Mouse (Mus musculus) midbrain, postnatal 0 days (tissue): ENCODE data around the gene Trpv3. TPM values are rescaled to one million over a fixed set of nuclear protein-coding genes. Genes with fewer than 3 reads are reported as not detected.
"Not testable (repeated sequence)": the region's sequence is repeated elsewhere in the genome, so short reads cannot be mapped to it uniquely, and the experiment has no call there.

Experiments used
- ATAC-seq: fragments of 200-750 bp; cut with Nextera tagmentation; 2 replicates; pipeline ENCODE4 v1.8.0; 2017; ENCODE audit warnings: moderate number of reproducible peaks, mild to moderate bottlenecking, moderate TSS enrichment, moderate library complexity; ENCODE audit not compliant: low FRiP score
- DNase-seq: peaks from one replicate; pipeline ENCODE4 v3.0.0-alpha.2; 2015; ENCODE audit warnings: low spot score
- H3K27ac ChIP-seq: fragments of 300-500 bp; sonication (generic); 2 replicates; pipeline ENCODE4 v1.5.1; 2014; ENCODE audit warnings: low read depth, mild to moderate bottlenecking, low read length, mixed read lengths
- H3K27me3 ChIP-seq: fragments of 300-500 bp; sonication (generic); 2 replicates; pipeline ENCODE4 v1.6.1; 2014; ENCODE audit warnings: low read length, control low read depth, mixed read lengths; ENCODE audit not compliant: insufficient read depth
- H3K36me3 ChIP-seq: fragments of 300-500 bp; sonication (generic); 2 replicates; pipeline ENCODE4 v1.6.1; 2014; ENCODE audit warnings: low read length, control low read depth, mixed read lengths; ENCODE audit not compliant: insufficient read depth
- H3K4me1 ChIP-seq: fragments of 300-500 bp; sonication (generic); 2 replicates; pipeline ENCODE4 v1.6.1; 2014; ENCODE audit warnings: mild to moderate bottlenecking, control low read depth, antibody characterized with exemption, low read length, mixed read lengths; ENCODE audit not compliant: insufficient read depth
- H3K4me2 ChIP-seq: fragments of 300-500 bp; sonication (generic); 2 replicates; pipeline ENCODE4 v1.6.1; 2014; ENCODE audit warnings: low read depth, mild to moderate bottlenecking, low read length, mixed read lengths; ENCODE audit not compliant: poor library complexity, severe bottlenecking
- H3K4me3 ChIP-seq: fragments of 300-500 bp; sonication (generic); 2 replicates; pipeline ENCODE4 v1.5.1; 2014; ENCODE audit warnings: low read depth, mild to moderate bottlenecking, low read length, moderate library complexity
- H3K9ac ChIP-seq: fragments of 300-500 bp; sonication (generic); replicated peaks from 2 replicates; pipeline ENCODE4 v1.6.1; 2014; ENCODE audit warnings: mild to moderate bottlenecking, low read length, moderate library complexity, mixed read lengths; ENCODE audit not compliant: poor library complexity, severe bottlenecking
- H3K9me3 ChIP-seq: fragments of 300-500 bp; sonication (generic); 2 replicates; pipeline ENCODE4 v1.6.1; 2016; ENCODE audit warnings: low read length, control low read depth
- CTCF ChIP-seq: IDR thresholded peaks from 2 replicates; pipeline ENCODE4 v1.5.1; 2016; ENCODE audit warnings: antibody characterized with exemption, mild to moderate bottlenecking
- WGBS: fragments of 180-500 bp; shearing (Covaris S2); extraction: QIAGEN DNeasy Blood & Tissue Kit; methylation state at CpG from one replicate; pipeline ENCODE4 v1.1.7; 2014; 5-methylcytosine and 5-hydroxymethylcytosine counted together
- polyA plus RNA-seq: library from polyadenylated mRNA; unstranded; fragments of >200 nt; fragmentation: Nextera tagmentation; extraction: Ambion mirVana; gene quantifications from 2 replicates; pipeline ENCODE4 v1.2.1, GENCODE M21; 2015
- total RNA-seq: library from RNA; depleted of rRNA; stranded (reverse); fragments of >200 nt; gene quantifications from 2 replicates; pipeline ENCODE4 v1.2.3, GENCODE M21; 2014

Gene Trpv3
- total and polyA plus RNA-seq, 2 experiments from 2014 or later: 0.20 to 0.27 TPM

- no peak overlapping the region for H3K4me2 ChIP-seq
- H3K4me3 ChIP-seq: no peak overlapping the region
- DNase-seq (no peak), ATAC-seq (no peak)
- H3K9me3 ChIP-seq: no peaks in the 10 kb centered on the region
- WGBS: 95% methylated on average over 1 of the region's 1 CpGs
- H3K36me3 ChIP-seq: no peaks in the 10 kb centered on the region
- no peak overlapping the region for H3K9ac ChIP-seq
- H3K27ac ChIP-seq: no peak overlapping the region
- TF ChIP-seq CTCF: no peak
- no peaks in the 10 kb centered on the region for H3K4me1 ChIP-seq
- no peaks in the 10 kb centered on the region for H3K27me3 ChIP-seq
Observed at GRCm38 (mm10) chr11:73289621-73290020, 22.4 kb downstream of the Trpv3 start.

DNA sequence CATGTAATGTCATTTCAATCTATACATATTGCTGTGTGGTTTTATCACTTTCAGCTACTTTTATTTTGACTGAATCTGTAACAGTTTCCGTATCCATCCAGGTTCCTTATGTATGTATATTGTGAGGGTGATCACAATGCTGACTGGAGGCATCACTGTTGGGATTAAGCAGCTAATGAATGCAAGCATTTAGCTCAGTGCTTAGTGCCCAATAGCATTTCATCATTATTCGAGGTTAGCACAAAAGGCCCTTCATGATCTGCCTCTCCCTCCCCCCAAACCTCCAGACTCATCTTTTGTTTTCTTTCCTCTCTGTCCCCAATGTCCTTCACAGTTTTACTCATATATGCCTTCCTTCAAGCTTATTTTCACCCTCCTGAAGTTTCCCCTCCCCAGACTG, 35.9 kb downstream of the Trpv3 start:
- H3K9me3 ChIP-seq: no peaks in the 10 kb centered on the region
- DNase-seq (no peak), ATAC-seq (no peak)
- H3K36me3 ChIP-seq: no peaks in the 10 kb centered on the region
- no peak overlapping the region for H3K27ac ChIP-seq
- H3K4me1 ChIP-seq: no peaks in the 10 kb centered on the region
- TF ChIP-seq CTCF: no peak
- H3K4me2 ChIP-seq: no peak overlapping the region
- WGBS: 15% methylated on average over 2 of the region's 2 CpGs
- H3K9ac ChIP-seq: no peak overlapping the region
- no peaks in the 10 kb centered on the region for H3K27me3 ChIP-seq
- H3K4me3 ChIP-seq: no peak overlapping the region

- 50% methylated on average over 3 of the region's 3 CpGs for WGBS
- no peaks in the 10 kb centered on the region for H3K9me3 ChIP-seq
- H3K9ac ChIP-seq: no peak overlapping the region
- no peak overlapping the region for H3K4me2 ChIP-seq
- TF ChIP-seq CTCF: no peak
- no peaks in the 10 kb centered on the region for H3K4me1 ChIP-seq
- DNase-seq (no peak), ATAC-seq (no peak)
- H3K27ac ChIP-seq: no peak overlapping the region
- no peaks in the 10 kb centered on the region for H3K36me3 ChIP-seq
- H3K27me3 ChIP-seq: no peaks in the 10 kb centered on the region
- H3K4me3 ChIP-seq: no peak overlapping the region
Observed at GRCm38 (mm10) chr11:73315961-73316360, 48.8 kb downstream of the Trpv3 start.

DNA sequence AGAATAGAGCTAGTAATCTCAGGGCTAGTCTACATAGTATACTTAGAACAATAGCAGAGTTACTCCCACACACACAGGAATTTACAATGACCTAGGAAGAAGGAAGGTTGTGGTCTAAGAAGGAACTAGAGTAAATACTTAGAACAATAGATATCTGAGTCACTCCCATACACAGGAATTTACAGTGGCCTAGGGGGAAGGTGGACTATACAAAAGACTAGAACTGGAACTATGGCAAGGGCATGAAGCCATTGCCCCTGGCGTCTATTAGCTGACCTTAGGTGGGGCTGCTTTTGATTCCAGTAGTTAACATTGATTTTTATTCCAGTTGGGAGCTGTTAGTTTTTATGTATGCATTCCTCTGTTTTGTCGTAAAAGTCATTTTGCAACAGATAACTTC, 51.4 kb downstream of the Trpv3 start:
- H3K27me3 ChIP-seq, DNase-seq, H3K4me2 ChIP-seq, H3K9me3 ChIP-seq, H3K4me3 ChIP-seq, H3K27ac ChIP-seq, H3K9ac ChIP-seq, ATAC-seq, H3K4me1 ChIP-seq, H3K36me3 ChIP-seq: not testable (repeated sequence)
- WGBS: 96% methylated on average over 2 of the region's 2 CpGs

DNA sequence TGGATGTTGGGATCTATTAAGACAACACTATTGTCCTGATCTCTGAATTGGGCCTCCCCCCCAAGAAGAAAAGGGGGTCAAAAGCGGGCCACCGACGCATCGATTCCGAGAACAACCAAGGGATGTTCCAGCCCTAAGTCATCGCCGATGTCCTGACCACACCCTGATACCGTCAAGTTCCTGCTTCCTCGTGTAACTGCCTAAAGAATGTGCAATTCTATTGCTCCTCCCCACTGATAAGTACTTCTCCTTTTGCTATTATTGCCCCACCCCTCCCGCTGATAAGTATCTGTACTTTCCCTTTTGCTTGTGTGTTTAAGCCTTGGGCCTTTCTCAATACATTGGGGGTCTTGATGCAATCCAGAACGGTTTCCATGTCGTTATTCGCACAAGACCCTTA, 53.9 kb downstream of the Trpv3 start:
- not testable (repeated sequence) for DNase-seq, H3K4me3 ChIP-seq, H3K9me3 ChIP-seq, H3K4me1 ChIP-seq, H3K27me3 ChIP-seq, ATAC-seq, H3K4me2 ChIP-seq, H3K27ac ChIP-seq, H3K36me3 ChIP-seq, H3K9ac ChIP-seq
- 95% methylated on average over 13 of the region's 13 CpGs for WGBS

GRCm38 (mm10) chr11:73323906-73324830, 57.0 kb downstream of the Trpv3 start:
- no peak overlapping the region for H3K4me2 ChIP-seq
- no peaks in the 10 kb centered on the region for H3K36me3 ChIP-seq
- DNase-seq: no peak
- no peaks in the 10 kb centered on the region for H3K4me1 ChIP-seq
- no peaks in the 10 kb centered on the region for H3K9me3 ChIP-seq
- TF ChIP-seq CTCF: no peak
- no peak overlapping the region for H3K27ac ChIP-seq
- ATAC-seq: no peak
- H3K9ac ChIP-seq: no peak overlapping the region
- no peak overlapping the region for H3K4me3 ChIP-seq
- no peaks in the 10 kb centered on the region for H3K27me3 ChIP-seq
- WGBS: 73% methylated on average over 9 of the region's 9 CpGs
